Mouse (Mus musculus) gastrocnemius, postnatal 4 days (tissue): ENCODE data around the gene Cmtm7. TPM values are rescaled to one million over a fixed set of nuclear protein-coding genes. Genes with fewer than 3 reads are reported as not detected.

Source experiments
- DNase-seq, 2 experiments: peaks; one replicate each; pipeline ENCODE4 v3.0.0; 2021 to 2022; ENCODE audit warnings: low spot score in 2 of 2, mixed read lengths in 2 of 2
- long read RNA-seq, 2 experiments: library from polyadenylated mRNA; stranded (forward); transcript quantifications; one replicate each; pipeline ENCODE4 v2.0.0; 2021
- total RNA-seq, 2 experiments: library from RNA; stranded (reverse); gene quantifications; 2 replicates each; pipeline ENCODE4 v1.2.3; 2021

Cmtm7 gene
- 10 to 100 TPM; 27.5 to 32.2 TPM for total RNA-seq
- long read RNA-seq, experiment 1, transcript Cmtm7-201 (5 exons, 993 nt) = major isoform, 6 of 7 reads
- long read RNA-seq, experiment 1, partial matches to known transcripts = 0 of 7 reads
- long read RNA-seq, experiment 1, other reads (novel, unspliced or antisense) = 1 of 7 reads
- long read RNA-seq, experiment 2, transcript Cmtm7-201 (5 exons, 993 nt) = major isoform, 10 of 14 reads
- long read RNA-seq, experiment 2, partial matches to known transcripts = 0 of 14 reads
- long read RNA-seq, experiment 2, other reads (novel, unspliced or antisense) = 4 of 14 reads

DNA sequence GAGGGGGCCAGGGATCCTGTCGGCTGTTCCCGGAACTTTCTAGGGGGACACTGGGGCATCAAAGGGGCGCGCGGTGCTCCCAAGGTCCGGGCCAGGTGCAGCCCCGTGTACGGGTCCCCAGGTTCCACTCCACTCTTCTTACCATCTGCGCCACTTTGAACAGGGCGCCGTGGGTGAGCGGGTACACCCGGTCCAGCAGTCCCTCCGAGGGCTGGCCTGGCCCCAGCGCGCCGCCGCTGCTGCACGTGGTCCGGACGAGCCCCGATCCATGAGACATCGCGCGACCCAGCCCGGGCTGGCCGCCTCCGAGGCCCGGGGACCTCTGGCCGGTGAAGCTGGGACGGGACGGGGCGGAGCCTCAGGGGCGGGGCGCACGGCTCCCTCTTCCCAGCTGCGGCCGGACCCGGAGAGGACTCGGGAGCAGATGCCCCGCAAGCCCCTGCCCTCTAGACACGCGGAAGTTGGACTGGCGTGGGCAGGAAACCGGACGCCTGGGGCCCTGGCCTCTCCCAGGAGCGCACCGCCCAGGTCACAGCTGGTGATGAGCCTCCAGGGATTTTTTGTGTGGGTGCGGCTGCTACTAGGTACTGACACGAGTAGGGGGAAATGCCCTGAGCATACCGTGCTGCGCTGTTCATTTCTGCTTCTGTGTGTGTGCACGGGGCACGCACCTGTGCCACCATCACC is at the start of gene Cmtm7:
Cmtm7 (minus strand) TSS at position 331 of the 687 bp plus-strand sequence.
- peak; percentile 69 to 81 for DNase-seq

DNA sequence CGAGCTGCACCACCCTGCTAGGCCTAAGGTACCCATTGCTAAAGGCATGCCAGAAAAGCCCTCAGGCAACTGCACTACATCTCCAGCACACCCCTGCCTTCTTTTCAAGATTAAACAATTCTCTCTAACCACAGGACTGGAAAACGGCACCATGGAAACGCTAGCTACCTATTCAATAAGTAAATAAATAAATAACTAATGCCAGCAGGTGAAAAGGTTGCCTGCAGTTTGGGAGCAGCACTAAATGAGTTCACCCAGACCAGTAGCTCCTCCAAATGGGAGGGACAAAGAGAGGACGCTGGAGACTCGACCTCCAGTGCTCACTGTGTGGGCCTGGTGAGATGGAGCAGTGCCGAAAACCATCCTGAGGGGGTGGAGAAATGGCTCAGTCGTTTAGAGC is 48.7 kb upstream of the Cmtm7 start:
- DNase-seq = no peak

DNA sequence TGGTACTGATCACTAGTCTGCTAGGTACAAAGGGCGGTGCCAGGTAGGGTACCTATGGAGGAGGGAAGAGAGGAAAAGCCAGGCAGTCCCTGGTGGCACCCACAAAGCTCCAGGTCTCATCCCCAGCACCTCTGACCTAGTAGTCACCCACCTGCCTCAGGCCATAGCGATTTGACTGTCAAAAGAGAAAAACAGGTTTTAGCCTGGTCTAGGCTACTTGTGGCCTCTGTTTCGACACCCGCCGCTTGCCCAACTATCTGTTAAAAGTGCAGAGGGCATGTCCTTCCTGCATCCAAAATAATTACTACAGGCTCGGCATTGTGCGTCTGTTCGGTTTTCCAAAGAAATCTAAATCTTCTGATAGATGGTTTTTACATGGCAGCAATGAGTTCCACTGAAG is 48.0 kb upstream of the Cmtm7 start:
- no peak for DNase-seq

DNA sequence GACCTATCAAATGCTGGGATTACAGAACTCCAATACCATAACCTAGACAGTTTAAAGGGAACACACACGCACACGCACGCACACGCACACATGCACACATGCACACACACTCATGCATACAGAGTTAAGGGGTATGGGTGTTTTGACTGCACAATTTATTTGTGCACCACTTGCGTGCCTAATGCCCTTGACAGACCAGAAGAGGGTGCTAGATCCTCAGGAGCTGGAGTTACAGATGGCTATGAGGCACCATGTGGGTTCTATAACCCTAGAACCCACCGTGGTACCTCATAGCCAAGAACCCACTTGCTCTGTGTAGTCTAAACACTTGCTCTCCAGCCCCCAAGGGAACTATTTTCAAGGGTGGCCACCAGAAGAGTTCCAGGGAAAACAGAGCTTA is 46.7 kb upstream of the Cmtm7 start:
- no peak for DNase-seq

DNA sequence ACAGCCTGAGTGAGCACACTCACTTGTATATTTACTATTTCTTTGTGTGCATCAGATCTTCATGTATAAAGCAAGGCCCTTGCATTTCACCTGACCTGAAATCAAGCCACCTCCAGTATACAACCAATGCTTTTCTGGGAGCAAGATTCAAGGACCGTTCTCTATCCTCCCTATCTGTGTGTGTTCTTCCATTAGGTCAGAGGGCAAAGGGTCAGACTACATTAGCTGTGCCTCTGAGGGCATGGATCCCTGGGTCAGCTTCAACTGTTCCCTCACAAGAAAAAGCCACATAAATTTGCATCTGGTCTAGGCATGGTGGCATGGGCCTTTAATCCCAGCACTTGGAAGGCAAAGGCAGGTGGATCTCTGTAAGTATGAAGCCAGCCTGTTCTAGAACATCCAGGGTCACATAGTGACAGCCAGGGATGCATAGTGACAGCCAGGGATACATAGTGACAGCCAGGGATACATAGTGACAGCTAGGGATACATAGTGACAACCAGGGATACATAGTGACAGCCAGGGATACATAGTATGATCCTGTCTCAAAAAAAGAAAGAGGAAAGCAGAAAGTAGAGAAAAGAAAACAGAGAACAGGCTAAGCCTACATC is 45.7 kb upstream of the Cmtm7 start:
- DNase-seq = no peak

DNA sequence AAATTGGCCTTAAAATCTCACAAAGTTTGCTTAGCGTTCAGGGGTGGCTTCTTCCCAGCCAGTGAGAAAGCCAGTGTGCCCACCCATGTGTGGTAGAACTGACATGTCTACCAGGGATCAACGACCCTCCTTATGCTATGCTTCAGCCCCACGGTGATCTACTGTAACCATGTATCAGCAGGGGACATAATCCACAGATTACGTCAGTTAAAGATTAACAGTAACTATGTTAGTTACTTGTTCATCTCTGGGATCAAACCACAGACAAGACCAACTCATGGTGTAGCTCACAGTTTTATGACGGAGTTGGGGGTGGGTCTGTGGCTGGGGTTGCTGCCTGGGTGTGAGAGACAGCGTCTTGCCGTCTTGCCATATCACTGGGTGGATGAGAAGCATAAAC is 42.5 kb upstream of the Cmtm7 start:
- no peak for DNase-seq

DNA sequence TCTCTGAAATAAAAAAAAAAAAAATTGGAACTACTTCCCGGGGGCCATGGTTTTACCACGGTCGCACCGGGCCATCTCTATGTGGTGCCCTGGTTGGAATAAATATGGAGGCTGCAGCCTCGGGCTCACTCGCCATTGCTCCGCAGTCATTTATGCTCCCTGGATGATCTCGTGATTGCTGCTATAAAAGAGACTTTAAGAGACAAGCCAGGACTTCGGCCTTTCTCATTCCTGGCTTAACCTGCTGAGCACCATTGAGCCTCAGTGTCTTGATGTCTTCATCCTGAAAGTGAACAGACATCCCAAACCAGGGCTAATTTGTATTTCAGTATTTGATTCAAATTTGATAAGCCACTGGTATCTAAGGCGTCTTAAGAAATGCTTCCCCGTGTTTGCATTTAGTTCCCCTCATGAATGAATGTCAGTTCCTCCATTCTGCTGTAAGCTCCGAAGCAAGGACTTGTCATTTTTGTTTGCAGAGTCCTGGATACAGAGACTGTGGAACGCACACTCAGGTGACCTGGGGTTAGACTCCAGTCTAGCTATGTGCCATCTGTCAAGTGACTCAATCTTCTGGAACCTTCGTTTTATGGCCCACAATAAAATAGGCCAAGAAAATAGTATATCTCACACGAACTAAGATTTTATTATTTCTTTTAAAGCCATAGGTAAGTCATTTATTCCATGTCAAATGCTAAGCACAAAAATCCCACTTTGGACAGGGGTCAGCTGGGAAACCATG is 40.1 kb upstream of the Cmtm7 start:
- DNase-seq = no peak

DNA sequence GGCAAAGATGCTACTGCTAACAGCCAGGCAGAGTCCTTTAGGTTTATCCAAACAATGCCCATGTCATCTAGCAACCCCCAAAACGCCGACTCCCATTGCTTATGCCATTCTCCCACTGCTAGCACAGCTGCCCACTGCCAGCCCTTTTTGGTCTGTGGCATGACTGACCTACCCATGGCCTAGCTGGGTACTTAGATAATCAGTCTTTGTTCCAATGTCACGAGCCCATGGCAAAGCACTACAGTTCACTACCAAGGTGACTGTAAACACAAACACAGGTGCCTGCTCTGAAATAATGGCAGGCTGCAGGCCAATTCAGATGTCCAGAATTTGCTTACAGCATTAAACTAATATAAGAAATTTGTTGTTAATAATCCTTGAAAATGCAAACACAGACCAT is 37.3 kb upstream of the Cmtm7 start:
- DNase-seq = no peak

DNA sequence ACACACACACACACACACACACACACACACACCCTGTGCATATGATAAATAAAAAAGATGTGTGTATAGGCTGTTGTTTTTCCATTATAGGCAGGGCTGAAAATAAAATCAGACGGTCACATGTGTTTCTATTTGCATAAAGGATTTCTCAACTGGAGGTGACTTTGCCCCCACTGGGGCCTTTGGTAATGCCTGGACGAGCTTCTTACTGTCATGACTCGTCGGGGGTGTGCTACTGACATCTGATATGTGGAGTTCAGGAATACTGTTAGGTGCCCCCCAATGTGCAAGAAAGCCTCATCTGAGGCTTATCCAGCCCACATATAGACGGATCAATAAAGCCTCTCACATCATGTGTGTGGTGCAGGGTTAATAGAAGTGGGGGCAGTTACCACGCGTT is 35.4 kb upstream of the Cmtm7 start:
- no peak for DNase-seq

DNA sequence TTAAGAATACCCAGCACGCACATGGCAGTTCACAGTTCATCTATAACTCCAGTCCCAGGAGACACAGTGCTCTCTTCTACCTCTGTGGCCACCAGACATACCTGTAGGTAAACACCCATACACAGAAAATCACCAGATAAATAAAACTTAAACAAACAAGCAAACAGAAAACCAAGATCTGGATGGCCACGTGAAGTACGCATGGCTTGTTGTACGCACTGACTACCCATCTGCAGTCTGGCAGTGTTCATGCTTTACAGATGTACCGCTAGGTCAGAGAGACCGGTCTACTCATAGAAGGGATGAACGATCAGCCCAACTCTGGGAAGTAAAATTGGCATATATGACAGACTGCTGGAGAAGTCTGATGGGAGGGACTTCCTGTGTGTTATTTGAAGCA is 34.5 kb upstream of the Cmtm7 start:
- no peak for DNase-seq

DNA sequence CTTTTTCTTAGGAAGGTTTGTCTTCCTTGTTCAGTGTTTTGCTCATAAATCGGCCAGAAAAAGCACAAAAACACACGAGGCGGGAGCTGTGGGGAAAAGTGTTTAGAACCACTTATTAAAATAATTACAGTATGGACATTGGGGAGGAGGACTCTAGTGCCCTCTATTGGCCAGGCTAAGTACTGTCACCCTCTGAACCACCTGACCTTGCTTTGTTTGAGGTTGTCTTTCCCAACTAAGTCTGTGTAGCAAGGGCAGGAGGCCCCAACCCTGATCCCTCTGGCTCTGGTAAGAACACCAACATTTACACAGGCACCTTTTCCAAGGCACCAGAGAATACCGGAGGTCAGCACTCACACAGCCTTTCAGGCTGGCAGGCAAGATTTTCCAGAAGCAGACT is 33.7 kb upstream of the Cmtm7 start:
- DNase-seq = no peak

DNA sequence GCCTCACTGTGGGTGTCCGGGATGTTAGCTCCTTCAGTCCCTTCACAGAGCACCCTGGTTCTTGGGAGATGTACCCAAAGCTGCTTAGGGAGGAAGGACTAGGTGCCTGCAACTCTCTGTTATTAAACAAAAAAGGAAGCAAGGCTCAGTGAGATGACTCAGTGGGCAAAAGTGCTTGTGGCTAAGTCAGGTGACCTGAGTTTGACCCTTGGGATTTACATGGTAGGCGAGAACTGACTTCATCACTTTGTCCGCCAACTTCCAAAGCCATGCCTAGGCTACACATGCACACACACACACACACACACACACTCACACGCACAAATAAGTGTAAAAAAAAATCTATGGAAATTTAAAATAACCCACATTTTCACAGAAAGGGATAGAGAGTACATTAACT is 30.3 kb upstream of the Cmtm7 start:
- DNase-seq = no peak

DNA sequence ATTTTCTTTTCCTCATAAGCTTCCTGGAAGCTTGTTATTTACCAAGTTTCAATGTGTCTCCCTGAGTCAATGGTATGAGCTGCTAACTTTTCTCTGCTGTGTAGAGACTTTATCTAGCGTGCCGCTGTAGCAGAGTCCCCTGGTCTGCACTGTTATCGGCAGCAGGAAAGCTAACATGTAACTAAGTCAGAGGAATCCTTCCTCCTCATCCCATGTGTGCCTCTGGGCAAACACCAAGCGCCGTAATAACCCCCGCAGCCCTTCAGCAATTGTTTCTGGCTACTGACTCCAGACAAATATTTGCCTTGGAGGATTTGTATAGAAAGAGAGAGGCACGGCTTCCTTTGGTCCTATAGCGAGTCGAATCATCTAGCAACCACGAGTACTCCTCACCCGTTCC is 29.2 kb upstream of the Cmtm7 start:
- no peak for DNase-seq

DNA sequence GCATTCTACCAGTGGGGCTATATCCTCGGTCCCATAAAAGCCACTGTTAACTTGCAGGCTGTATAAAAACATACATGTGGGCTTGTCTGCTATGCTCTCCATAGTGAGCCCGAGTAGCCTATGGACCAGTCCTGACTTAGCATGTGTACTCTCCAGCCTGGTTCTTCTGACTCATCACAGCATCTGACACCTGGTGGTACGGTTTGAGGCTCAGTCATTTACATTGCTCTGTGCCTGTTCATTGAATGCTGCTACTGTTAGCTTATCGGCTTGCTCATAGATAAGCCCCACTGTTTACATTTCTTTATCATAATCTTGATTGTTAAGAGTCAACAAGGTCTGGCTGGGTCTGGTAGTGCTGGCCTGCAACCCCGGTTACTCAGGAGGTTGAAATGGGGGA is 27.0 kb upstream of the Cmtm7 start:
- DNase-seq = no peak

DNA sequence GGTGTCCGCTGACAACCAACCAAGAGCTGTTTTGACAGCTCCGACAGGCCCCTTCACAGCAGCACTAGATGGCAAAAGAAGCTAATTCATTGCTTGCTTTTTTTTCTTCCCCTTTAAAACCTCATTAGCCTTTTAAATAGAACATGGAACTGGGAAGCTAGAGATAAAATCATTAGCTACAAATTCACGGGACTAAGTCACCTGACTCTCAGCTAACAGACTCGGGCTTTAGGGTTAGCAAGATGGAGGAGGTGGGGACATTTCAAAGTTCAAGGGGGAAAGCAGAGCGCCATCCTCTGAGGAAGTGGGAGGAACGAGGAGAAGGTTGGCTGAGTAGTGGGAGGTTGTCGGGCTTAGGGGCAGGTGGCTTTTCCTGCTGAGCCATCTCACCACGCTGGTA is 25.6 kb upstream of the Cmtm7 start:
- DNase-seq = no peak

DNA sequence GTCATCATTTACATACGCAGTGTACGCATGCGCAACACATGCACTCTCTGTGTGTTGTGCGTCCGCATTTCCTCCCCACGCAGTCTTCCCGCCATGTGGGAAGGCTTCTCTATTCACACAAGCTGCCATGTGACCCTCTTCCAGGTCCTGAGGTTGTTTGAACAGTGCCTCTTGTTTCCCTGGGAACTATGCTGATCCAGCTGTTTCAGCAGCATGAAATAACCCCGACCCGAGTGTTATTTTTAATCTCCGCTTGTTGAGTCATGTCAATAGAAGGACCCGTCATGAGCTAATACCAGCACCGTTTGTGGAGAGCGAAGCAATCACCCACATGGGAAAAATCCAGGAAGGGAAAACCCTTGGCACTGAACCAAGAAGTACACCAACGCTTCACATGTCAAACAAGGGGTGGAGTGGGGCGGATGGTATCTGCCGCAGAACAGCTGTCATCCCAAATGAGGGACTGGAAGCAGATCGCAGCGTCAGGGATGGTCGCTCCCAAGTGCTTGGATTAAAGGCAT is 23.6 kb upstream of the Cmtm7 start:
- peak in 1 of 2 experiments; percentile 18 for DNase-seq

DNA sequence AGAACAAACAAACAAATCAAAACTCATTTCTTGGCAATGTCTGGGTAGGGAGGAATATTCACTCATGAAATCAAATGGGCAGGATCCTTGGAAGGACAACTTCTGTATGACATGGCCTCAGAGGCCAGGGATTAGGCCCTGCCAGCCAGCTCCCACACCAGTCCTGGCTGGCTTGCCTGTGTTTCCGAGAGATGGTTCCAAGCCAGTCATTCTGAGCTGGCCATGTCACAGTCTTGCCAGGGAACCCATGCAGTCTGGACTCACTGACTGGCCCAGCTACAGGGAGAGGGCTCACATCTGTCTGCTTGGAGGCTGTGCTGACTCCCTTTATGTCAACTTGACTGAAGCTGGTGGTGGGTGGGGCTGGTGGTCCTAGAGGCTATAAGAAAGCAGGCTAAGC is 20.5 kb upstream of the Cmtm7 start:
- no peak for DNase-seq

DNA sequence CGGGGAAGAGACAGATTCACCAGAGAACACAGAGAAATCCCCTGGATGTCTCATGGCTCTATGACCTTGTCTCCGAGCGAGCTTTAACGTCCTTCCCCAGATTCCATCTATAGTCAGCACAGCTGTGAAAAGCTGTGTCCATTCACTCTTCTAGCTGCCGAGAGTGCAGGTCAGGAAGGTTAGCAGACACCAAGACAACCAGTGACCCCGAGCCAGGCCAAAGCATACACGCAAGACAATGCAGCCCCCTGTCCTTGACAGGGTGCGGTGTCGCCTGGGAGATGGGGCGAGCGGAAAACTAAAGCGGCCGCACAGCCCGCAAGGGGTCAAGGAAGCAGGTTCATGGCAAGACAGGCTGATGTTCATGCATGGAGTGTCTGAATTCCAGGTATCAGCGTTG is 19.6 kb upstream of the Cmtm7 start:
- DNase-seq = no peak

DNA sequence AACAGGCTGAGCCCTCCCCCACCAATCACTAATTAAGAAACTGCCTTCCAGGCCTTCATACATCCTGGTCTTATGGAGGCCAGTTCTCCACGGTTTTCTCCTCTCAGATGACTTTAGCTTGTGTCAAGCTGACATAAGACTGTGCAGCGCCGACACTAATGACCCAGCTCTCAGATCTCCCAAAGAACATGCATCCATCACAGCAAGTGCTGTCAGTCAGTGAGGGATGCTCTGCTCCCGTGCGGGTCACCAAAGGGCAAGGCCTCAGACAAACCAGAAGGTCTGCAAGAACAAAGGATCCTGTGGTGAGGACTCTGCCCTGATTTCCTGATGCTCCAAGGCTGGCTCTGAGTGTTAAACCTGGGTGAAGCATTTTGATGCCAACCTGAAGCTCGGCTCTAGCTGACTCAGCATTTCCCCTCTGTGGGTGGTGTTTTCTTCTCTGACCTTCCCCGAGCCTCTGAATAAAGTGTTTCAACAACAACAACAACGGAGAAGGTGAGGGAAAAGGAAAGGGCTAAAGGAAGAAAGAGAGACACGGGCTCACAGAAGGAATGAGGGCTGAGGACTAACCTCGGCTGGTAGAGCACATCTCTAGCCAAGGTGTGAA is 17.9 kb upstream of the Cmtm7 start:
- no peak for DNase-seq

DNA sequence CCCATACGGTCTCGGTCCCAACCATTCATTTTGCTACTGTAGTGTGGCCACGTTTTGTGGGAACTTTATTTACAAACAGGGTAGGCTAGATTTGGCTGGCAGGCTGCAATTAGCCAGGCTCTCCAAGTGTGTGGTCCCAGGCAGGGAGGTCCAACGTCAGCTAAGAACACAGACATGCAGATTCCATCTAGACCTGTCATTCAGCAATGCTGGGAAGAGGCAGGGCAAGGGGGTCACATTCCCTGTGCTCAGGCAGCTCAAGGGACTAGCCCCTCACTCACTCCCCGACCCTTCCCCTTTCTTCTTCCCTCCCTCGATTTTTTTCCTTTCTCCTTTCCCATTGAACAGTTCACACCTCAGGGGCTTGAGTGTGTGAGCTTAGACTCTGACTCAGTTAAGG is 17.2 kb upstream of the Cmtm7 start:
- DNase-seq = no peak

DNA sequence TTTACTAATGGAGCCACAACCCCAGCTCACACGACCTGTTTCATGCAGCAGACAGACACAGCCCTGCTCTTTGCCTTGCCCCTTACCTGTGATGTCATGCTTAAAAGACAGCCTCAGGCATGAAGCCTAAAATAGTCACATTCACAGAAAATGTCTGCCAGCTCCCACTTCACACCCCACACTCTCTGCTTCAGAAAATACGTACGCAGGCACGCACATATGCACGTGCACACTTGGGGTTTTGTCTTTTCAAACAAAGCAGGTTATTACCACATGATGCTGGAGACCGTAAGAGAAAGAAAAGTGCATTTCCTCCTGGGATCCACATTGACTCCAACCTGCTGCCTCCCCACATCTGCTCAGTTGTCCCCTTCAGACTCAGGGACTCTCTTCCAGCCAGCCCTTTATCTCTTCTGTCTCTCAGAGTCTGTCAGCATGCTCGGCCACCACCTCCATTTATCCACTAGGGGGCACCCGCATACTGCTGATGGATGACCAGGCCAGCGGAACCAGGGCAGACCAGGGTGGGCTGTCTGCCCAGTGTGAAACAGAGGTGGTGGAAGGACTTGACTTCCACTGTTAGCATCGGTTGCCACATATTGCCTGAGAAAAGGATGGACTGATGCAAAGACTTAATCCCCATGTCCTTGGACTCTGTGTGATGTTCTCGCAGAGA is 15.8 kb upstream of the Cmtm7 start:
- peak; percentile 81 to 85 for DNase-seq
